Mouse (Mus musculus) ES-Bruce4 (cell line): ENCODE data around the gene Syce2.

Experiments
- CTCF ChIP-seq: IDR thresholded peaks from one replicate; pipeline ENCODE4 v1.8.1; 2011; ENCODE audit warnings: low read depth, low read length
- EP300 ChIP-seq: IDR thresholded peaks from 2 replicates; pipeline ENCODE4 v1.6.1; 2011; ENCODE audit warnings: low read depth, low read length; ENCODE audit not compliant: insufficient read depth
- POLR2A ChIP-seq: IDR thresholded peaks from one replicate; pipeline ENCODE4 v1.8.1; 2011; ENCODE audit warnings: low read length; ENCODE audit not compliant: insufficient read depth

- TF ChIP-seq POLR2A (no peak), CTCF (no peak), EP300 (no peak)
These were observed 62.9 kb downstream of the Syce2 start for GRCm38 (mm10) chr8:84934860-84935259.
